In genomic region chr16:20237426-20237825, GRCm38 (mm10) we compare ENCODE assay signal across 10 mouse cellular contexts. TPM values are rescaled to one million over a fixed set of nuclear protein-coding genes. Genes with fewer than 3 reads are reported as not detected.
DNase-seq lines count a peak whose midpoint lies in the region; TF ChIP-seq lines count a peak whose summit lies in the region.
"Had no signal": no experiment of that assay in that cellular context is flagged by ENCODE, and none has a peak within 500 bp of the region (broad histone marks: within the 10 kb centered on the region; RNA-seq: fewer than 3 reads in every experiment).

No protein-coding gene starts in this region.

- no peak overlapping the region for H3K4me3 ChIP-seq in cerebellum, adult 2 months (replicated peaks; ENCODE audit: insufficient read depth, low read depth, low read length)

- H3K27ac ChIP-seq in cerebellum, adult 2 months (ENCODE audit: insufficient read depth, low read length) = peak overlapping the region; percentile 71
- H3K27ac ChIP-seq: macrophage had no signal

- TF ChIP-seq POLR2A in cerebellum, adult 2 months (IDR thresholded peaks at IDR 0.05; ENCODE audit: borderline replicate concordance, insufficient read depth, low read length) = peak; percentile 22; the same call in 1 of the 2 replicates

- no peak for TF ChIP-seq CTCF in cerebellum, adult 2 months (IDR thresholded peaks at IDR 0.05; ENCODE audit: borderline replicate concordance, insufficient read depth, low read depth, low read length)

- peak; percentile 64 for DNase-seq in layer of hippocampus, adult 11-12 months (ENCODE audit: low spot score)
- no peak for DNase-seq in layer of hippocampus, adult 9-10 months (ENCODE audit: low spot score)
- DNase-seq in adrenal gland, adult 2 months = peak; percentile 81
- peak; percentile 57 to 71 for DNase-seq in cerebellum, adult 2 months
- DNase-seq in kidney, postnatal 10 days = peak; percentile 18
- DNase-seq in urinary bladder, postnatal 10 days (ENCODE audit: low spot score) = no peak
- no peak for DNase-seq in spleen, adult 12 weeks (ENCODE audit: low spot score)
- DNase-seq in spleen, postnatal 14 days (ENCODE audit: low spot score in 2 of 2) = no peak
- DNase-seq: spleen, adult 18-20 months had no signal

- H3K4me1 ChIP-seq in cerebellum, adult 2 months (ENCODE audit: control insufficient read depth, insufficient read depth, low read length) = peaks cover 23% of the 10 kb centered on the region

- WGBS in cerebellum, adult 2 months = 4% methylated on average over 4 of the region's 4 CpGs

- H3K27me3 ChIP-seq in cerebellum, adult 2 months (ENCODE audit: control insufficient read depth, insufficient read depth, low read length) = no peaks in the 10 kb centered on the region

RNA-seq across cellular contexts. Expression of gene Map6d1, which starts 3.7 kb away (rescaled TPM):
- 10 to 100 TPM in 1 of 2 experiments, 1 to 10 TPM in 1; 1.1 to 10.2 TPM for total RNA-seq in adrenal gland, adult 2 months (2021)
- polyA plus RNA-seq in adrenal gland, adult 2 months (2012; rRNA removed) = 7.8 and 11.2 TPM in 2 replicates
- polyA plus RNA-seq in cerebellum, adult 2 months (2012; rRNA removed) = 67.4 and 70.1 TPM in 2 replicates
- polyA plus RNA-seq: macrophage had no signal

Comparison
In these comparisons a context has a peak if more than half of its experiments do, and no peak if none do; other contexts are left out.
1. DNase-seq: peak in layer of hippocampus, adult 11-12 months (single experiment), adrenal gland, adult 2 months (single experiment), cerebellum, adult 2 months (2 of 2) and kidney, postnatal 10 days (single experiment); none in layer of hippocampus, adult 9-10 months (single experiment), urinary bladder, postnatal 10 days (single experiment), spleen, adult 12 weeks (single experiment) and spleen, postnatal 14 days (0 of 2).